Mouse (Mus musculus) lung, adult 18-20 months (tissue): ENCODE data around the gene Ccdc157.
A peak's percentile ranks its signal among the peaks of the same experiment; 100 is the strongest.
"Not testable (repeated sequence)": the region's sequence is repeated elsewhere in the genome, so short reads cannot be mapped to it uniquely, and the experiment has no call there.

ENCODE experiments used
- DNase-seq, 2 experiments: peaks; one replicate each; pipeline ENCODE4 v3.0.0; 2022; ENCODE audit warnings: mixed read lengths in 2 of 2

Gene Ccdc157

DNA sequence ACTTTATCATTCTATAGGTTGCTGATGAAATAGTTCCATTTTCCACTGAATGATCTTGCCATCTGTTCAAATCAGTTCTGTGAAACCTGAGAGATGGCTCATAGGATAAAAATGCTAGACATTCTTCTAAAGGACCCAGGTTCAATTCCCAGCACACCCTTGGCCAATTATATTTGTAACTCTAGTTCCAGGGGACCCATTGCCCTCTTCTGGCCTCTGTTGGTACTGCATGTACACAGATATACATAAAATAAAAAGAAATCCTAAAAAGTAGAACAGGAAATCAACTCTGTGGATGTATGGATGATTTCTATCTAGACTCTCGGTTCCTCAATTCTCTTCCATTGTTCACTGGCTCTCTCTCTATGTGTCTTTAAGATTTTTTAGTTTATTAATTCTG, 33.0 kb downstream of the Ccdc157 start:
- DNase-seq = no peak

DNA sequence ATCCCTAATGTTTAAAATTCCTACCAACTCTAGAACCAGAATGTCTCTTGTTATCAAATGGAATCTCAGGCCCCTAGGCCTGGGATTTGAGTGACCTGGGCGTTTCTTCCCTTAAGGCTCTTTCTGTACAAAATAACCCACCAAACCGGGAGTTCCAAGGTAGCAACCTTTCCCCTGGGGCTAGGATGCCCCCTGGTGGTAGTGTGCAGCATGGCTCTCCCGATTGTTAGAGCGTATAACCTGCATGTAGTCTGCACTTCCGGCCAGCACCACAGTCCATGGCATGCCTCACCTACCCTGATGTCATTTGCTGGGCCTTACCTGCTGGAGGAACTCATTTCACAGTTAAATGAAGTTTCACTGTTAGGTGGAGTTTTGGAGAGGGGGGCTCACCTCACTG, 36.2 kb downstream of the Ccdc157 start:
- peak; percentile 60 to 67 for DNase-seq

- DNase-seq = peak in 1 of 2 experiments; percentile 53
These were observed 37.1 kb downstream of the Ccdc157 start, which contains the start of gene Sec14l2 for GRCm38 (mm10) chr11:4122742-4123579. TSS of gene Sec14l2 (minus strand) at chr11:4123415.

- peak; percentile 31 to 56 for DNase-seq
These were observed 37.9 kb downstream of the Ccdc157 start for GRCm38 (mm10) chr11:4122226-4122625.

DNA sequence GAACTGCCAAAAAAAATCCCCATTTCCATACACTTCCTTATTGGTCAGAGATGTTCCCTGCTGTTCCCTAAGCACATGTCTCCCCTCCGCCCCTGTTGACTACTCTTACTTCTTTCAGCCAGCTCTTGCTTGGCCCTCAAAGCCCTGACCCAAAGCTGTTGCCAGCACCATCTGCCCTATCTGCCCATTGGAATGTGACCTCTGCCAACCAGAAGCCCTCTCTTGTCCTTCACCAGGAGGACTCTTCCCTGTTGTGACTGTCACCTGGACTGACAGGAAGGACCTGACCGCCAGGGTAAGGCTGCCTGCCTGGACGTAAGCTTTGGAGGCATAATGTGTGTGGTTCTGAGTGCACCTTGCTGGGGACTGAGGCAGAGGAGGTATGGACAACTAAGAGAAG, 38.4 kb downstream of the Ccdc157 start:
- no peak for DNase-seq

DNA sequence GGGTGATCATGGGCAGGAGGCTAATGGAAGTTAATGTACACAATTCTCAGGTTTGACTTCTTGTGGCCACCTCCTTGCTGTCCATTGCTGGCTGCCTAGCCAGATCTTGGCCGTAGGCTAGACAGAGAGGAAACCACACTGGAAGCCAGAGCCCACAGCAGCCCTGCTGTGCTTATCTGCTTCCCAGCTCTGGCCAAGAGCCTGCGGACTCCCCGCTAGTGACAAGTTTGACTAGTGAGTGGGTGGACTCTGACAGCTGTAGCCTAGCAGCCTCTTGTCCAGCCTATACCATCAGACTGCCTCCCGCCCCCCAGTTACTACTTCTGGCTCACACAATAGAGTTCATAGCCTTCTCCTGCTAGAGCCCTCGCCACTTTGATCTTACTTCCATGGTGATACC, 40.5 kb downstream of the Ccdc157 start:
- no peak for DNase-seq

DNA sequence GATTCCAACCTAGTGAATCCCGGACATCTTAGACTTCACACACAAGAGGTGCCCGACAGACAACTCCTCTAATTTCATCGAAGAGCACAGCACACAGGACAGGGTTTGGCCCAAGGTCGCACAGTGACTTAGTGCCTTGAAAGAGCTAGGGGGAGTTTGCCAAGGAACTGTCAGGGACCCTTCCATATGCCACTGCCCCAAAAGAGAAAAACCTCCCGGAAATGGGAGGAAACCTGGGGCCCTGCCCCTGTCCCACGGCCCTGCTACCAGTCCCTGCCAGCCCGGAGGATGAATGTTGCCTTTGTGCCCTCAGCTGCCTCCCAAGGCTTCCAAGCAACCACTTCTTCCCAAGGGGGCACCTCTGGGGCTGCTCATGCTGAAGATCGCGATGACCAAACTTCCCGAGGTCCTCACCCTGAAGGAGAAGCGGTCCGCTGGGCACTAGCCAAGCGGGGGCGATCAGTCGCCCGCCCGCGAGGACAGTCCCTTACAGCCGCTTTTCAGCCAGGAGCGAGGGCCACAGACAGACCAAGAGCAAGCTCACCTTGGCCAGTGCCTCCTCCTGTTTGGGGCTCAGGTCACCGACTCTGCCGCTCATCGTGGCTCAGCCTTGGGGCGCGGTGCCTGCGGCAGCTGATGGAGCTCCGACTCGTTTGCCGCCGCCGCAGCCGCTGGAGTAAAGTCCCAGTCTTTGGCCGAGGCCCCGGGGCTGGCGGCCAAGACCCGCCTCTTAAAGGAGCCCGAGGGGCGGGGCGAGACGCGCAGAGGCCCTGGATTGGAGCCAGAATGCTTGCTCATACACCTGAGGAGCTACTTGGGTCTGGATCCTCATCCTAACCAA, 41.8 kb downstream of the Ccdc157 start:
- peak; percentile 86 to 91 for DNase-seq

DNA sequence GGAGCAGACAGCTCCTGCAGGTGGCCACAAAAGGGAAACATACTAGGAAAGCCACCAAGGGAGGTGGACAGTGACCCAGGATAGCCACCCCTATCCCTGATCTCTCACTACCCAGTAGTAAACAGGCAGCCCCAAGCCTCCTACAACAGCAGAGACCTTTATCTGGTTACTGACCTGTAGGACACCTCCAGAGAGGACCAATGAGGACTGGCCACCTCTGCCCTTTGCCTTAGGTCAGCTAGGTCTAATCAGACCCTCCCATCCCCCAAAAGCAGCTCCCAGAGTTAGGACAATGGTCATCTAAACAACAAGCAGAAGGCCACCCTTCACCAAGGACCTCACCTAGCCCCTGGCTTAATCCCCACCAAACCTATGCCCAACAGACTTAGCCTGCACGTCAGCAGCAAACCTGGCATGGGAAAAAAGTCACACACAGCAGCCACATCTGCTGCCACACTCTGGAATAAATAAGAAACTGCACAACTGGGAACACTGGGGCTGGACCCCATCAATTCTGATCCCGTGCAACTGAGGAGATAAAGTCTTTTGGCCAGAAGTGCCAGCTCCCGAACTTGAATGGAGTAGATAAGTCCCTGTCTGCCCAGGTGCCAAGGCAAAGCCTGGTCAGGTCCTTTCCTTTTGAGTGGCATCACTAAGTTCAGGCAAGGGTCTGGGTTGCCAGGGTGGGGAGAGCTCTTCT, 42.6 kb downstream of the Ccdc157 start:
- no peak for DNase-seq

- DNase-seq = no peak
These were observed 43.5 kb downstream of the Ccdc157 start for GRCm38 (mm10) chr11:4116458-4117141.

DNA sequence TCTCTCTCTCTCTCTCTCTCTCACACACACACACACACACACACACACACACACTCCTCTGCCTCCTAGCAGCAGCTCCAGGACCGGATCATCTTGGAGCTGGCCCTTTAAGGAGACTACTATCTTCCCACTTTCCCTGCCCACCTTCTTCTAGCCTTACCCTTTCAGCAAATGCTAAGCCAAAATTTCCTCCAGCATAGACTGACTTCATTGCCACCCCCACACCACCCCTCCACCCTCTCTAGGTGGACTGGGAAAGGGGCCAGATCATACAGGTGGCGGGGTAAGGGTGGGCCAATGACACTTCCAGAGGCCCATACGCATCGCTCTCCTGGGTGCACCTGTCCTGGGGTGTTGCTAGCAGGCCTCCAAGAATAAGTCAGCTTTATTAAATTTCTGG, 44.7 kb downstream of the Ccdc157 start:
- DNase-seq = no peak

DNA sequence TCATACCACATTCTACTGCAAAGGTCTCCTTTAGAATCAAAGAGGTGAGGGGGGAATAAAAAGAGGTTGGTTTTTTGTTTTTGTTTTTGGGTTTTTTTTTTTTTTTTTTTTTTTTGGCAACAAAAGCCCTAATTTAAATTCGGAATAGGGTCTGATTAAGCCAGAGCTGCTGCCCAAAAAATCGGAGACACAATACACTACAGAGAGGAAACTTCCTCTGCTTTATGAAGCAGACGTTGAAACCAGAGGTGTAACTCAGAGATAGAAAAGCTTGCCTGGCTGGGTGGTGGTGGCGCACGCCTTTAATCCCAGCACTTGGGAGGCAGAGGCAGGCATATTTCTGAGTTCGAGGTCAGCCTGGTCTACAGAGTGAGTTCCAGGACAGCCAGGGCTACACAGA, 45.6 kb downstream of the Ccdc157 start:
- DNase-seq = not testable (repeated sequence)

- no peak for DNase-seq
These were observed 46.1 kb downstream of the Ccdc157 start for GRCm38 (mm10) chr11:4113970-4114369.

DNA sequence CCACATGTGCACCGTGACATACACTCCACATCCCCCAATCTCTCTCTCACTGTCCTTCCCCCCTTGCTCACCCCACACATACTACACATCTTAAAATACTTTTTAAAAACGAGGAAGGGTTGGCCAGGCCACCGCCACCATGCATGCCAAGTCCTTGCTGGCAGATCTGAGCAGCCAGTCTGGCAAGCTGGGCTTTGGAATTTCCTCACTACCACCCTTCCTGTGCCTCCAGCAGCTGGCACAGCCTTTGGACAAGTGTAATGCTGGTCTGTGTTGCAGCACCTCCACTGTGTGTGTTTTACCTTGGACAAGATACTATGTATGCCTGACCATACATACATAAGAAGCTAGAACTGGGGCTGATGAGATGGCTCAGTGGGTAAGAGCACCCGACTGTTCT, 46.6 kb downstream of the Ccdc157 start:
- DNase-seq = no peak

- DNase-seq = no peak
These were observed 47.2 kb downstream of the Ccdc157 start for GRCm38 (mm10) chr11:4112861-4113260.

DNA sequence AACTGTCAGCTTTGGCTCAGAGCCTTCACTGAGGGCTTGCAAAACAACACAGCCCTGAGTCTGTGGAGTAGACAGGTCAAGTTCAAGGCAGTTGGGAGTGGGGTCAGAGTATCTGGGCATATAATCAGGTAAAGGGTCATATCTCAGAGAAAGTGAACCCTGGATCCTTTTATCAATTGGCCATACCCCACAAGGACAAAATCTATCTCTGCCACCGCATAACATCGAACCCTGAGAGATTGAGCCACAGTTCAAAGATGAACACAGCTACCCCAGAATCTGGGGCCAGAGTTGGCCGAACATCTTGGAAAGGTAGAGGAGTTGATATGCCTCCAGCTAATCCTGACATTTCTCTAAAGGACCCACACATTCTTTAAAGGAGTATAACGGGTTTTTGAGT, 48.1 kb downstream of the Ccdc157 start:
- DNase-seq = no peak

DNA sequence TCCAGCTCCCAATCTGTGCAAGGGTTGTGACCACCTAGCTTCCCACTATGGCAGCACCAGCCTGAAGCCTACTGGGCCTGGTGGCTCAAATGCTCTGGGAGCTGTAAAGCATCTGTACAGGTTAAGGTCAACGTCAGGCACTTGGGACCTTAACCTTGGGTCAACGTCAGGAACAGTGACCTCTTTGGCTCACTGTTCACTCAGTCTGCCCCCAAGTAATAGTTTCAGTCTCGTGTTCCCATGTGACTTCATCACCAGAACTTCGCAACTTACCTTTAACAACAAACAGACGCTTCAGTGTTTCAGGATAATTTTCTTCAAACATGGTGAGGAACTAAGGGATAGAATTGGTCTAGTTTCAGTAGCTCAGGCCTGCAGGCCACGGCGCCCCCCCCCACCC, 51.4 kb downstream of the Ccdc157 start:
- no peak for DNase-seq

GRCm38 (mm10) chr11:4107901-4108300, 52.2 kb downstream of the Ccdc157 start:
- not testable (repeated sequence) for DNase-seq

DNA sequence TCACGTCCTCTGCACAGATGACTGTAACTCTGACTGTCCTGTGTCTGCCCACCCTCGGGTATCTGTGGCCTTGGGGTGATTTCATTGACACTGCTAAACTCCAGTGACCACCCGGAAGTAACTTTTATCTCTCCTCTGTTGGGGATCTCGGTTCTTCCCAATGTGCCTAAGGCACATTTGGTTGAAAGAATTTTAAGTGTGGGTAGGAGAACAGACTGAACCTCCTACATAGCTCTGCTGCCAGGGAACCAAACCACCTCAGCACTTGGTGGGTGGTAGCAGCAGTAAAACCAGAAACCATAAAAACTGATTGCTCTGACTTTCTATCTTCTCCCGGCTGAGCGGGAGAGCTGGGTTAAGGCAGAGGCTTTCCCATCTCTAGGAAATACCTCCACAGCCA, 54.6 kb downstream of the Ccdc157 start:
- no peak for DNase-seq

GRCm38 (mm10) chr11:4104989-4105388, 55.1 kb downstream of the Ccdc157 start:
- no peak for DNase-seq

- DNase-seq = no peak
These were observed 56.6 kb downstream of the Ccdc157 start for GRCm38 (mm10) chr11:4103522-4103921.

DNA sequence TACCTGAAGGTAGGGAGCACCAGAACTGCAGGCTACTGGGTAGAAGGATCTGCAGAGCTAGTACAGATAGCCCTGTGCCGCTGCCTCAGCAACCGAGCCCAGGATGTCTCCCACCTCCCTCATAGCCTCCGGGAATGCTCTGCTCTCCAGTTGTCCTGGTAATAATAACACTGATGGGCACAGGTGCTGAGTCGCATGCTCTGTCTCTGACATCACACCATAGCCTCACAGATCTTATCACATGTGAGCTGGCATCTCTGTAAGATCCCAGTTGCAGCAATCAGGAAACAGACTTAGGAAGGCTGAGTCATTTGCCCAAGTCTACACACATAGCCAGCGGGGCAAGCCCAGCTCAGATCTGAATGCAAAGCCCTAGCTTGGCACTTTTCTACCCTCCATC, 58.2 kb downstream of the Ccdc157 start:
- DNase-seq = no peak

DNA sequence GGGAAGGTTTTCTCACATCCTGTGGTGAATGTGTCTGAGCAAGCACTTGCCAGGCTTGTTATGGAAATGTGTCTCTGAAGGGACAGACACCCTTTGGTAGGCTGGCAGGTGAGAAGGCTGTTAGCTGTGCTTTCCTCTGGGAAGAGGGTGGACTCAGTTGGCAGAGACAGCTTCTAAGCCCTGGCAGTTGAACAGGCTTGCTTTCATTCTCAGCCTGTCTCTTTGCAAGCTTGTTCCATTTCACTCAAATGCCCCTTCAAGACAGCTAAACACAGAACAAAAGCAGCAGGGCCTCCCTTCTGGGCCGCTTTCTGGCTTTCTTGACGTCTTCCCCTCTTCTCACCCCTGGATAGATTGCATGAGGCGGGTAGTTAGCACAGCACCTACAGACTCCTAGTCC, 60.6 kb downstream of the Ccdc157 start:
- DNase-seq = no peak

DNA sequence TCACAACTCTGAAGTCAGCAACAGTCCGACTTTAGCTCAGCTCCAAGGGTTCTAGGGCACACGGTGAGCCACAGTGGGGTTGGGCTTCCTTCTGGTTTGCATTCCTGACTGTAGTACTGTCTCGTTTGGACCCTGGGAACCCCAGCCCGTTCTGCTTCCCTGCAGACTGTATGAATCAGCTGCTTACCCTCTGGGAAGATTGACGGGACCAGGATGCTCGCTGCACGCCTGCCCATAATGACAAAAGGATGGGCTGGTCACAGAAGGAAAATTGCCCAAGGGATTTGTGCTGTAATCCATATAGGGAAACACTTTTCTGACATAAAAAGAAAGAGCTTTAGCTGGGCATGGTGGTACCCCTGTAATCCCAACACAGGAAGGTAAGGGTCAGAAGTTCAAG, 61.3 kb downstream of the Ccdc157 start:
- no peak for DNase-seq
